Mouse (Mus musculus): ENCODE measurements at regions not wholly inside any gene's neighbourhood (a gene's known extent, or its start where the extent isn't known, plus 50 kb on each side); places are given as distances from the start of the nearest gene placed in this dataset.

- no peaks in the 10 kb centered on the region for H3K27me3 ChIP-seq (replicated peaks)
- H3K4me1 ChIP-seq (ENCODE audit: control insufficient read depth in 1 of 2, insufficient read depth in 2 of 2) = no peaks in the 10 kb centered on the region
- no peak for DNase-seq (ENCODE audit: extremely low read depth)
- H3K9ac ChIP-seq (ENCODE audit: insufficient read depth, low read depth) = no peak overlapping the region
- no peaks in the 10 kb centered on the region for H3K79me2 ChIP-seq (replicated peaks; ENCODE audit: control insufficient read depth, extremely low read depth, insufficient read depth, poor library complexity, severe bottlenecking)
- dilution Hi-C loops (cut with MboI; ENCODE audit: extremely low pct_ligation_motif_present, extremely low pct_unique_long_range_greater_than_20kb, low sequenced_read_pairs) = no loop called here
- TF ChIP-seq JUND (conservative IDR thresholded peaks at IDR 0.05; ENCODE audit: low read depth, low read length) (no peak), ELF1 (IDR thresholded peaks at IDR 0.05; ENCODE audit: low read depth, low read length) (no peak), MAZ (IDR thresholded peaks at IDR 0.05; ENCODE audit: low read depth, low read length) (no peak), MXI1 (IDR thresholded peaks at IDR 0.05; ENCODE audit: low read depth, low read length) (no peak), E2F4 (IDR thresholded peaks at IDR 0.05; ENCODE audit: insufficient replicate concordance, low read depth, low read length) (no peak), MEF2A (IDR thresholded peaks at IDR 0.05; ENCODE audit: borderline replicate concordance, low read depth, low read length) (no peak), ZKSCAN1 (IDR thresholded peaks at IDR 0.05; ENCODE audit: borderline replicate concordance, low read depth, low read length) (no peak), EP300 (IDR thresholded peaks at IDR 0.05; ENCODE audit: low read length) (no peak), SMC3 (IDR thresholded peaks at IDR 0.05; ENCODE audit: low read depth, low read length) (no peak), POLR2A (IDR thresholded peaks at IDR 0.05; ENCODE audit: low read depth, low read length) (no peak), MYC (IDR thresholded peaks at IDR 0.05; ENCODE audit: low read depth, low read length) (no peak), MAX (IDR thresholded peaks at IDR 0.05; ENCODE audit: low read length) (no peak), USF1 (IDR thresholded peaks at IDR 0.05; ENCODE audit: low read depth, low read length) (no peak), TCF12 (IDR thresholded peaks at IDR 0.05; ENCODE audit: low read depth, low read length) (no peak), TBP (conservative IDR thresholded peaks at IDR 0.05; ENCODE audit: low read depth, low read length) (no peak), RCOR1 (conservative IDR thresholded peaks at IDR 0.05; ENCODE audit: low read depth, low read length) (no peak)
- no peaks in the 10 kb centered on the region for H3K36me3 ChIP-seq (replicated peaks in 1 of 2; ENCODE audit: control insufficient read depth in 1 of 2, insufficient read depth in 1 of 2, low read length in 1 of 2)
- no peak overlapping the region for H3K4me3 ChIP-seq (replicated peaks in 1 of 3; ENCODE audit: low read depth in 2 of 3, low read length in 2 of 3, poor library complexity in 1 of 3)
- H3K27ac ChIP-seq (ENCODE audit: insufficient read depth, low read depth) = no peak overlapping the region
- in situ Hi-C loops (cut with MboI; ENCODE audit: low pct_ligation_motif_present, low pct_unique_long_range_greater_than_20kb, low sequenced_read_pairs) = no loop called here
- no peak overlapping the region for H3K4me2 ChIP-seq (ENCODE audit: insufficient read depth, low read depth, poor library complexity, severe bottlenecking)
- no peaks in the 10 kb centered on the region for H3K9me3 ChIP-seq (replicated peaks; ENCODE audit: low read length)
Measured at GRCm38 (mm10) chr10:44981913-44982312, 85.1 kb upstream of the Prep start.

- dilution Hi-C loops (cut with MboI; ENCODE audit: extremely low pct_ligation_motif_present, extremely low pct_unique_long_range_greater_than_20kb, low sequenced_read_pairs) = no loop called here
- H3K9me3 ChIP-seq (replicated peaks; ENCODE audit: low read length) = no peaks in the 10 kb centered on the region
Measured at GRCm38 (mm10) chr10:44976815-44977214, 90.2 kb upstream of the Prep start.

More at GRCm38 (mm10) chr10:44976815-44977214, 90.2 kb upstream of the Prep start:
- Histone ChIP-seq H3K4me1 (ENCODE audit: control insufficient read depth in 1 of 2, insufficient read depth in 2 of 2) (no peaks in the 10 kb centered on the region), H3K4me2 (ENCODE audit: insufficient read depth, low read depth, poor library complexity, severe bottlenecking) (no peak overlapping the region), H3K27ac (ENCODE audit: insufficient read depth, low read depth) (no peak overlapping the region), H3K4me3 (replicated peaks in 1 of 3; ENCODE audit: low read depth in 2 of 3, low read length in 2 of 3, poor library complexity in 1 of 3) (no peak overlapping the region), H3K9ac (ENCODE audit: insufficient read depth, low read depth) (no peak overlapping the region), H3K36me3 (replicated peaks in 1 of 2; ENCODE audit: control insufficient read depth in 1 of 2, insufficient read depth in 1 of 2, low read length in 1 of 2) (no peaks in the 10 kb centered on the region), H3K27me3 (replicated peaks) (no peaks in the 10 kb centered on the region), H3K79me2 (replicated peaks; ENCODE audit: control insufficient read depth, extremely low read depth, insufficient read depth, poor library complexity, severe bottlenecking) (no peaks in the 10 kb centered on the region)
- TF ChIP-seq NRF1 (IDR thresholded peaks at IDR 0.05; ENCODE audit: low read depth, low read length) = no peak
- 0 out of 2 replicates have a peak, but pooled peaks have one; percentile 60 for TF ChIP-seq MAFK (IDR thresholded peaks at IDR 0.05; ENCODE audit: insufficient replicate concordance, low read length)
- in situ Hi-C loops (cut with MboI; ENCODE audit: low pct_ligation_motif_present, low pct_unique_long_range_greater_than_20kb, low sequenced_read_pairs) = no loop called here
- no peak for DNase-seq (ENCODE audit: extremely low read depth)

Measured in CH12.LX (cell line).